Mouse (Mus musculus) midbrain, embryonic 16.5 days (tissue): ENCODE measurements around the gene Vps50. TPM values are rescaled to one million over a fixed set of nuclear protein-coding genes. Genes with fewer than 3 reads are reported as not detected.

Experiments used
- ATAC-seq: fragments of 200-750 bp; cut with Nextera tagmentation; 2 replicates; pipeline ENCODE4 v1.8.0; 2017; ENCODE audit warnings: moderate TSS enrichment
- H3K27ac ChIP-seq: fragments of 300-500 bp; sonication (generic); 2 replicates; pipeline ENCODE4 v1.5.1; 2014; ENCODE audit warnings: mild to moderate bottlenecking, low read length, mixed read lengths
- H3K27me3 ChIP-seq: fragments of 300-500 bp; sonication (generic); 2 replicates; pipeline ENCODE4 v1.6.1; 2014; ENCODE audit warnings: low read depth, low read length, mixed read lengths; ENCODE audit not compliant: control insufficient read depth, insufficient read depth
- H3K36me3 ChIP-seq: fragments of 300-500 bp; sonication (generic); 2 replicates; pipeline ENCODE4 v1.6.1; 2014; ENCODE audit warnings: mild to moderate bottlenecking, low read length, moderate library complexity, mixed read lengths; ENCODE audit not compliant: control insufficient read depth, insufficient read depth
- H3K4me1 ChIP-seq: fragments of 300-500 bp; sonication (generic); 2 replicates; pipeline ENCODE4 v1.6.1; 2014; ENCODE audit warnings: mild to moderate bottlenecking, low read length, mixed read lengths; ENCODE audit not compliant: control insufficient read depth, insufficient read depth
- H3K4me2 ChIP-seq: fragments of 300-500 bp; sonication (generic); 2 replicates; pipeline ENCODE4 v1.6.1; 2014; ENCODE audit warnings: mild to moderate bottlenecking, low read length, mixed read lengths
- H3K4me3 ChIP-seq: fragments of 300-500 bp; sonication (generic); 2 replicates; pipeline ENCODE4 v1.5.1; 2014; ENCODE audit warnings: low read depth, mild to moderate bottlenecking, low read length, moderate library complexity, mixed read lengths
- H3K9ac ChIP-seq: fragments of 300-500 bp; sonication (generic); 2 replicates; pipeline ENCODE4 v1.6.1; 2014; ENCODE audit warnings: low read depth, low read length, mixed read lengths
- H3K9me3 ChIP-seq: fragments of 300-500 bp; sonication (generic); replicated peaks from 2 replicates; pipeline ENCODE4 v1.6.1; 2014; ENCODE audit warnings: mild to moderate bottlenecking, low read length, mixed read lengths; ENCODE audit not compliant: control insufficient read depth, poor library complexity, severe bottlenecking
- WGBS: fragments of 180-500 bp; shearing (Covaris S2); extraction: QIAGEN DNeasy Blood & Tissue Kit; methylation state at CpG from one replicate; pipeline ENCODE4 v1.1.7; 2014; 5-methylcytosine and 5-hydroxymethylcytosine counted together
- polyA plus RNA-seq: library from polyadenylated mRNA; unstranded; fragments of >200 nt; fragmentation: Nextera tagmentation; extraction: Ambion mirVana; gene quantifications from 2 replicates; pipeline ENCODE4 v1.2.1, GENCODE M21; 2015

Vps50 gene
- polyA plus RNA-seq, 1 experiment from 2014 or later = 59.5 TPM

- no peak overlapping the region for H3K4me2 ChIP-seq
- no peak overlapping the region for H3K9ac ChIP-seq
- ATAC-seq = peak; percentile 67
- no peaks in the 10 kb centered on the region for H3K9me3 ChIP-seq
- H3K4me1 ChIP-seq = peaks cover 20% of the 10 kb centered on the region
- H3K27me3 ChIP-seq = no peaks in the 10 kb centered on the region
- H3K27ac ChIP-seq = no peak overlapping the region
- no peaks in the 10 kb centered on the region for H3K36me3 ChIP-seq
- 3% methylated on average over 2 of the region's 2 CpGs for WGBS
- no peak overlapping the region for H3K4me3 ChIP-seq
Measured at GRCm38 (mm10) chr6:3509782-3510181, 11.6 kb downstream of the Vps50 start.

GRCm38 (mm10) chr6:3511116-3511515 lies 12.9 kb downstream of the Vps50 start:
- WGBS = 38% methylated on average over 10 of the region's 10 CpGs
- Histone ChIP-seq H3K4me1 (peaks cover 20% of the 10 kb centered on the region), H3K4me3 (peak overlapping the region; percentile 10; the same call in 1 of the 2 replicates), H3K9ac (peak overlapping the region; percentile 31; the same call in 1 of the 2 replicates), H3K4me2 (peak overlapping the region; percentile 46), H3K27me3 (no peaks in the 10 kb centered on the region), H3K36me3 (no peaks in the 10 kb centered on the region), H3K9me3 (no peaks in the 10 kb centered on the region), H3K27ac (peak overlapping the region; percentile 79)
- ATAC-seq = 0 out of 2 replicates have a peak, but pooled peaks have one; percentile 30

GRCm38 (mm10) chr6:3511612-3512011 lies 13.4 kb downstream of the Vps50 start:
- H3K4me3 ChIP-seq = peak overlapping the region; percentile 3; the same call in 1 of the 2 replicates

GRCm38 (mm10) chr6:3512611-3513010 lies 14.4 kb downstream of the Vps50 start:
- H3K27me3 ChIP-seq = no peaks in the 10 kb centered on the region
- H3K9me3 ChIP-seq = no peaks in the 10 kb centered on the region
- peak overlapping the region; percentile 51 for H3K27ac ChIP-seq
- no peak overlapping the region for H3K4me3 ChIP-seq
- no peak overlapping the region for H3K4me2 ChIP-seq
- peaks cover 20% of the 10 kb centered on the region for H3K4me1 ChIP-seq
- peak; percentile 82 for ATAC-seq
- 26% methylated on average over 3 of the region's 3 CpGs for WGBS
- H3K36me3 ChIP-seq = no peaks in the 10 kb centered on the region
- peak overlapping the region; percentile 48; the same call in 1 of the 2 replicates for H3K9ac ChIP-seq

More at GRCm38 (mm10) chr6:3511612-3512011, 13.4 kb downstream of the Vps50 start:
- Histone ChIP-seq H3K9ac (peak overlapping the region; percentile 31; the same call in 1 of the 2 replicates), H3K4me1 (peaks cover 20% of the 10 kb centered on the region), H3K4me2 (peak overlapping the region; percentile 46), H3K36me3 (no peaks in the 10 kb centered on the region), H3K27me3 (no peaks in the 10 kb centered on the region), H3K9me3 (no peaks in the 10 kb centered on the region), H3K27ac (peak overlapping the region; percentile 79)
- peak; percentile 69 for ATAC-seq
- WGBS = 17% methylated on average over 11 of the region's 11 CpGs

- H3K4me2 ChIP-seq = no peak overlapping the region
- H3K4me3 ChIP-seq = no peak overlapping the region
- H3K27me3 ChIP-seq = no peaks in the 10 kb centered on the region
- H3K9me3 ChIP-seq = no peaks in the 10 kb centered on the region
- 0 out of 2 replicates have a peak, but pooled peaks cover 2% of the 10 kb centered on the region for H3K4me1 ChIP-seq
- no peak for ATAC-seq
- H3K36me3 ChIP-seq = no peaks in the 10 kb centered on the region
- H3K27ac ChIP-seq = no peak overlapping the region
- no peak overlapping the region for H3K9ac ChIP-seq
- 93% methylated on average over 4 of the region's 4 CpGs for WGBS
Measured at GRCm38 (mm10) chr6:3528198-3528597, 30.0 kb downstream of the Vps50 start.

- Histone ChIP-seq H3K4me3 (no peak overlapping the region), H3K36me3 (no peaks in the 10 kb centered on the region), H3K27ac (no peak overlapping the region), H3K4me2 (no peak overlapping the region), H3K9ac (no peak overlapping the region), H3K27me3 (no peaks in the 10 kb centered on the region), H3K9me3 (no peaks in the 10 kb centered on the region), H3K4me1 (0 out of 2 replicates have a peak, but pooled peaks cover 2% of the 10 kb centered on the region)
- WGBS = 13% methylated on average over 5 of the region's 5 CpGs
- ATAC-seq = no peak
Measured at GRCm38 (mm10) chr6:3531445-3531844, 33.3 kb downstream of the Vps50 start.

GRCm38 (mm10) chr6:3536048-3536447 lies 37.9 kb downstream of the Vps50 start:
- H3K27ac ChIP-seq = no peak overlapping the region
- no peak for ATAC-seq
- H3K4me2 ChIP-seq = no peak overlapping the region
- H3K27me3 ChIP-seq = no peaks in the 10 kb centered on the region
- no peaks in the 10 kb centered on the region for H3K36me3 ChIP-seq
- no peaks in the 10 kb centered on the region for H3K9me3 ChIP-seq
- H3K4me1 ChIP-seq = 0 out of 2 replicates have a peak, but pooled peaks cover 2% of the 10 kb centered on the region
- no peak overlapping the region for H3K4me3 ChIP-seq
- 36% methylated on average over 1 of the region's 1 CpGs for WGBS
- no peak overlapping the region for H3K9ac ChIP-seq

- H3K36me3 ChIP-seq = no peaks in the 10 kb centered on the region
- no peak overlapping the region for H3K4me2 ChIP-seq
- no peak overlapping the region for H3K9ac ChIP-seq
- no peaks in the 10 kb centered on the region for H3K9me3 ChIP-seq
- no peak overlapping the region for H3K4me3 ChIP-seq
- no peak overlapping the region for H3K27ac ChIP-seq
- ATAC-seq = no peak
- 83% methylated on average over 2 of the region's 2 CpGs for WGBS
- H3K4me1 ChIP-seq = no peaks in the 10 kb centered on the region
- no peaks in the 10 kb centered on the region for H3K27me3 ChIP-seq
Measured at GRCm38 (mm10) chr6:3539470-3539869, 41.3 kb downstream of the Vps50 start.

GRCm38 (mm10) chr6:3543862-3544261 lies 45.7 kb downstream of the Vps50 start:
- no peak overlapping the region for H3K4me2 ChIP-seq
- H3K27me3 ChIP-seq = no peaks in the 10 kb centered on the region
- 88% methylated on average over 4 of the region's 4 CpGs for WGBS

More at GRCm38 (mm10) chr6:3543862-3544261, 45.7 kb downstream of the Vps50 start:
- H3K4me1 ChIP-seq = no peaks in the 10 kb centered on the region
- H3K4me3 ChIP-seq = no peak overlapping the region
- ATAC-seq = no peak
- no peak overlapping the region for H3K9ac ChIP-seq
- H3K9me3 ChIP-seq = no peaks in the 10 kb centered on the region
- no peak overlapping the region for H3K27ac ChIP-seq
- H3K36me3 ChIP-seq = no peaks in the 10 kb centered on the region
